Mouse (Mus musculus) kidney, adult 2 months (tissue): ENCODE measurements around the gene Hopx.

ENCODE experiments used
- CTCF ChIP-seq: fragments of 200-500 bp; conservative IDR thresholded peaks from 2 replicates; pipeline ENCODE4 v1.5.1; 2011; ENCODE audit warnings: low read depth, mild to moderate bottlenecking, control low read depth, low read length, moderate library complexity, mixed read lengths; ENCODE audit not compliant: insufficient read depth, insufficient read length
- POLR2A ChIP-seq: fragments of 200-500 bp; IDR thresholded peaks from one replicate; pipeline ENCODE4 v1.6.1; 2011; ENCODE audit warnings: low read depth, low read length, control low read depth

GRCm38 (mm10) chr5:77136684-77137224 lies 21.8 kb upstream of the Hopx start:
- TF ChIP-seq CTCF: no peak
- no peak for TF ChIP-seq POLR2A
